Mouse (Mus musculus): ENCODE data around the gene Gm21988.

The Gm21988 gene

DNA sequence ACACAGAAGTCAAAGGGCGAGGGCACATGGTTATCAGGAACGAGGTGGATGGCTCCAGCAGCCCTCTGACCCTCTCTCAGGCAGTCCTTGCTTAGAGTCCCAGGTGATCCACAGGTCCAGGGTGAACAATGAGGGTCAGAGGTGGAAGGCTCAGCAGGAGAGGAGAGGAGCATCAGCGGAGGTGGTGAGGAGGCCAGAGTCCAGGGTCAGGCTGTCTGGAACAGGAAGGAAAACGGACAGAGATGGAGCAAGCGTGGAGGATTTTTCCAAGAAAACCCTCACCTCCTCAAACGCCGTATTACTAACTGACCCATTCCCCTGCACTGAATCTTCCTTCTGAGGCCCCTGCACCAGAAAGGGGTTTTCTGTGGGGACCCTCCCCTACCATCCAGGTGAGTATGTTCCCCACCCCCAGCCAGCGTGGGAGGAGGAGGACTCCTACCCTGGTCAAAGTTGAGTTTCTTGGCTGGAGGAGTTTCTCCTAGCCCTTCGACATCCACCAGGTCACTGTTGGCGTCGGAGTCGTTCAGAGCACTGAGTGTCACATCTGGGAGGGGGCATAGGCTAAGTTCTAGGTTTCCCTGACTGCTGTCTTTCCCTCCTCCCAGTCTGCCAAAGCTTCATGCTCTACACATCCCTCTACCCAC is 4.3 kb downstream of the Gm21988 start:
- DNase-seq, result peak; percentile 51

DNA sequence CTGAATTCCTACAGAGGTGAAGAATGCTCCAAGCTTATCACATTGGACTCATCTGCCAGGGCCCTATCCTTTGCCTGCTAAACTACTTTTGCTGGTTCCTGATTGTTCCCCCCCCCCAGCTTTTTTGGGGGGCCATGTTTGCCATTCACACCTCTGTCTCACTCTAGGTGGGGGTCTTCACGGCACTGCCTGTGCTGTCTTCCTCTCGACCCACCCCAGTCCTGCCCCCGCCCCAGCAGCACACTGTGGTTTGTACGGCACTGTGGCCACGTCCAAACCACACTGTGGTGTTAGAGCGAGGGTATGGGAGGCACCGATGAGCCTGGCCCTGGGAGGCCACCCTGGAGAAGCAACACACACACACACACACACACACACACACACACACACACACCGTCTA is 5.1 kb downstream of the Gm21988 start:
- peak; percentile 31 for DNase-seq

DNA sequence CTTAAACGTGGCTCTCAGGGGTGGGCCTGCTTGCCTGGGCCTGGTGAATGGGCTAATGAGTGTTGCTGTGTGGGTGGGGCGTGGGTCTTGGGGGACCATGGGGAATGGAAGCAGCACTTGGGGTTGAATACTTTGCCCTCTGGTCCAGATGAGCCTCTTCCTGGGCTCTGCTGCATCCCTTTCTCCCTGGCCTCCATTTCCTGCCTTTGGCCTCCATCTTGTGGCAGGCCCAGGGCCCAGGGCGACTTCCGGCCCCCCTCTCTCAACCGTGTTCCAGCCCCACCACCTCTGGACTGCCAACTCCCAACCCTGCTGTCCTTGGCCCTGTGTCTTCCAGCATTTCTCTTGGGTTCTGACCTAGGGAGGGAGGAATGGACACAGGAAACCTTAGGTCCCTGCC is 5.6 kb downstream of the Gm21988 start:
- DNase-seq, result peak; percentile 53

DNA sequence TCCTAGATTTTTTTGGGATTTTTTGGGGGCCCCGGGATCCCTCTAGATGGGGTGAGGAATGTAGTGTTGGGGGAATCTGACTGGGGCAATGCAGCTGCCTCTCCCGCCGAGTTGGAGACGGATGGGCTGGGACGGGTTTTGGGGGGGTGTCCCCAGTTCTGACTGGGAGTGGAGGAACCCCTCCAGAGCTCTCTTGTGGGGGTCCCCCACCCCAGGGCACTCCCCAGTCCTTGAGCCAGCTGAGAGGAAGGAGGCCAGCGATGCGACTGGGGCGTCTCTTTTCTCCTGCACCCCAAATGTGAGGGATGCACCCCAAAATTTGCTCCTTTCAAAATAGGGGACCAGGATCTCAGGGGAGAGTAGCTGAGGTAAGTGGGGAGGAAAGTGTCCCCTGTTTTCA is 6.6 kb downstream of the Gm21988 start:
- peak; percentile 72 for DNase-seq

- DNase-seq, result peak; percentile 82
Measured at GRCm38 (mm10) chr11:70232546-70232945, 7.1 kb downstream of the Gm21988 start.

- peak; percentile 80 for DNase-seq
Measured at GRCm38 (mm10) chr11:70230239-70230727, 9.3 kb downstream of the Gm21988 start.

GRCm38 (mm10) chr11:70229260-70230010 is 10.2 kb downstream of the Gm21988 start, which contains the start of gene Bcl6b:
TSS of gene Bcl6b (minus strand) at chr11:70229798.
- peak; percentile 58 for DNase-seq

- DNase-seq, result peak; percentile 85
Measured at GRCm38 (mm10) chr11:70228828-70229227, 10.8 kb downstream of the Gm21988 start.

DNA sequence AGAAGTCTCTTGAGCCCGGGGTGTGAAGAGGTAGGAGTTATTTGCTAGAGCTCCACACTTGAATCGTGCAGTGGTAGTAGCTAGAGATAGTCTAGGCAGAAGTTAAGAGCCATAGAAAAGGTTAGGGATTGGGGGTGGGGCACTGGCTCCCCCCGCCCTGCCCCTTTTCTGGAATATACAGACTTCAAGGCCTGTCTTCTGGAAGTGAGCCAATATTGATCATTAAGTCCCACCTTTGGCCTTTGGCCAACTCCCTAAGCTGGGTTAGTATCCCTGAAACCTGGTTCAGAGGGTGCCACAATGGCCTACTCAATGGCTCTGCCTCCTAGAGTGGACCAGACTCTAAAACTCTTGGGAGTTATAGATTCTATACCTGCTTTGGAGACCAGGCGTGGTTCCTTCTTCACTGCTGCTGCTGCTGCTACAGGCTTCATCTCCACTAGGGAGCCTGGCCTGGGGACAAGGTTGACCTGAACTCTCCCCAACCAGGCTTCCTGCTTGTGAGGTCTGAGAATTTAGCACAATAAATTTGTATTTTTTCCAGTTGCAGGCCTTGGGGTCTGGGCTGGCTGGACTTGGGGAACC is 11.9 kb downstream of the Gm21988 start:
- peak; percentile 68 for DNase-seq

DNA sequence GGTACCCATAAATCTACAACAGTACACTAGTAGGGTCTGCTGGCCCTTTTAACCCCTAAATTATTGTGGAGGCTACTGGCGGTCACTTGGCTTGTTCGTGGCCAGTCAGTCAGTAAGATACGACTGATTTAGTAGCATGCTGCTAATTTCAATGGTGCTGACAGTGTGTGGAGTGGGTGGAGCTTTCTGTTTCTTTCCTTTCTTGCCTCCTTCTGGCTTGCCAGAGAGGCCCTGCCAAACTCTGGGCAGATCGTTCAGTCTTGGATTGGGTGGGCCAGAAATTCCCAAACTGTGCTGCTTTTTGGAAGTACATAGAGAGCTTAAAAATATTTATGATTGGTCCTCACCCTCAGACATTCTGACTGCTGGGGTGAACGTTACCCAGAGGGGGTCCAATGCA is 12.5 kb downstream of the Gm21988 start:
- DNase-seq, result peak; percentile 46

DNA sequence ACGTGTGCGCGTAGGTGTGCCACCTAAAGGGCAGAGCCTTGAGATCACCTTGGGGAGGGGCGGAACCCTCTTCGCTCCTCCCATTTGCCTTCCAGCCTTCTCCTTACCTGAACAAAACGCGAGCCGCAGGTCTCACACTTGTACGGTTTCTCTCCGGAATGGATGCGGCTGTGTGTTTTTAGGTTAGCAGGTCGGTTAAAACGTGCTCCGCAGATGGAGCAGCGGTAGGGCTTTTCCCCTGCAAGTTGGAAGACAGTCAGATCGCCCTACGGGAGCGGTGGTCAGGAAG is 13.1 kb downstream of the Gm21988 start:
- peak; percentile 44 for DNase-seq

- DNase-seq, result peak; percentile 46
Measured at GRCm38 (mm10) chr11:70225798-70226601, 13.6 kb downstream of the Gm21988 start.

- DNase-seq, result peak; percentile 45
Measured at GRCm38 (mm10) chr11:70223724-70224123, 15.9 kb downstream of the Gm21988 start.

DNA sequence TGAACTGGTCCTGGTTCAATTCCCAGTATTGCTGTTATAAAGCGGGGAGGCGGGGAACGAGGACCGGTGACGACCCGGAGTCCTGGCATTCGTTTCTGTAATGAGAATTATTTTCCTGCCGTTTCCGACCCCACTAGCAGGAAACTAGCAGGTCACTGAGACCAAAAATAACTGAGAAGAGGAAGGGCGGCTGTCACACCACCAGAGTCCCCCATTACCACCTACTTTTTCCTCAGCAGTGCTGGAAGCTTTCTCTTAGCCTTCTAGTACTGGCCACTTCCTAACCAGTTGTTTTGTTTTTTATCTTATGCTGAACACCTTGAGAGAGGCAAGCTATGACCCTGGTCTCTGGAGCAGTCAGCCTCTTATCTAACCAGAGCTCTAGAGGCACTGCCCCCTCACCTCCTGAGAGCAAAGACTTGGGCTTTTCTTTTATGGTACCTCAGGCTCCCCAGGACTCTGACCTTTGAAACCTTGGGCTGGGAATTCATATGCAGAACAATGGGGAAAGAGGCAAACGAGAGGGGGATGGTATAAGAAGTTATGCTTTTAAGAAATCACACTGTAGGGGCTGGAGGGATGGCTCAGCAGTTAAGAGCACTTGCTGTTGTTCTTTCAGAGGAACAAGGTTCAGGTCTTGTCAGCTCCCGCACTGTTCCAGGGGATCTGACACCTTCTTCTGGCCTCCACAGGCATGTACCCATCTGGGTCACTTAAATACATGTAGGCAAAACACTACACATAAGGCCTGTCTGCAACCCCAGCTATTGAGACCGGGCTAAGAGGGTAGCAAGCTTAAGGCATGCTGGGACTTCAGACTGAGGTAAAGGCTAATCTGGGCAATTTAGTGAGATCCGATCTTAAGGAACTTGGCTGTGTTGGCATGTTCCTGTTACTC is 17.8 kb downstream of the Gm21988 start:
- DNase-seq, result peak; percentile 60

GRCm38 (mm10) chr11:70220731-70221602 is 18.7 kb downstream of the Gm21988 start, which contains the start of gene Slc16a13:
TSS of gene Slc16a13 (minus strand) at chr11:70221064.
- DNase-seq, result peak; percentile 99

DNA sequence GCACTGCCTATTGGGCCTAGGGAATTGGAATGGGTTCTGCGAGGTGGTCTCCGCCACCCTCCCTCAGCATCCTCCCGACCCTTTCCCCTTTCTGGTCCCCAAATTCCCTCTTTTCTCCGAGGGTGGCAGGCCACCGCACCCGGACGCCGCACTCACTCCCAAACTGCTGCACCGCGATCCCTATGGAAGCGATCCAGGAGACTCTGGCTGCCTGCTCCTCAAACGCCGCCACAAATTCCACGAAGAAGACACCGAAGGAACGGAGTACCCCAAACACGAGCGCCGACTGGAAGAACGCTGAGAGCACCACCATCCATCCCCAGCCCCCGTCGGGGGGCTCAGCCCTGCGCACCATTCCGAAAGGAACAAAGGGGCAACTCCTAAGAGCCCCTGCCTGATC is 19.3 kb downstream of the Gm21988 start:
- peak; percentile 76 for DNase-seq

DNA sequence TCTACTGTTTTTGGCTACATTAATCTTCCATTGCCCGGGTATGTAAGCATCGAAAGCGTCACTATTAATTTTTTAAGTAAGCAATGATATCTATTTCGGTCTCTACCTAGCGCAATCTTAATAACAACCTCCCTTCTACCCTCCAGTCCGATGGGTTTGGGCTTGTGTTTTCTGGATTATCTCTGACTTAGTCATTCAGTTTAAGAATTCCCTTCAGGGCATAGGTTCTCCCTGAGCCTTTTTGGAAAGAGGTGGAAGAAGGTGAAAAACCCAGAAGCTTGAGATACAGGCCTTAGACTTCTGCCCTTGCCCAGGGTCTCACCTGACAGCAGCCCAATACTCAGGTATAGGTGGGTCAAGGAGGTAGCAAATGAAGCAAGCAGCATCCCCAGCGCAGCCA is 19.8 kb downstream of the Gm21988 start:
- no peak for DNase-seq

- DNase-seq, result no peak
Measured at GRCm38 (mm10) chr11:70218741-70219470, 20.7 kb downstream of the Gm21988 start.

DNA sequence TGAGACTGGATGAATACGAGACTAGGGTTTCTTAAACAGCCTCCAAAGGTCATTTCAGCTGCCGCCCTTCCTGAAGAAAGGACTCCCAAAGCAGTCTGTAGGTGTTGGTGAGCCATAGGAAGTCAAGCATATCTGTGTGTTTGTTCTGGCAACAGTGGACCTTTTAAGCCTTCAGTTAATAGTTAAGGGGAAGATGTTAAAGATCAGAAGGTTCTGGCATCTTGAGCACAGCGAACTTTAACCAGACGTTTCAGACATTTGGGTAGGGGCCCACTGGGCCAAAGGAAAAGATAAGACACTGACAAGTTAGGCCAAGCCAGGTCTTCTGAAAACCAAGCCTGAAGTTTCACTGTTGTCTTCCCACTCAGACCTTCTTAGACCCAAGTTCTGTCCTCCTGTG is 21.6 kb downstream of the Gm21988 start:
- DNase-seq, result peak; percentile 37

GRCm38 (mm10) chr11:70216103-70216502 is 23.5 kb downstream of the Gm21988 start:
- DNase-seq, result peak; percentile 55
